Mouse (Mus musculus): ENCODE measurements around the gene Rasgef1b.
A peak's percentile ranks its signal among the peaks of the same experiment; 100 is the strongest.

The Rasgef1b gene

DNA sequence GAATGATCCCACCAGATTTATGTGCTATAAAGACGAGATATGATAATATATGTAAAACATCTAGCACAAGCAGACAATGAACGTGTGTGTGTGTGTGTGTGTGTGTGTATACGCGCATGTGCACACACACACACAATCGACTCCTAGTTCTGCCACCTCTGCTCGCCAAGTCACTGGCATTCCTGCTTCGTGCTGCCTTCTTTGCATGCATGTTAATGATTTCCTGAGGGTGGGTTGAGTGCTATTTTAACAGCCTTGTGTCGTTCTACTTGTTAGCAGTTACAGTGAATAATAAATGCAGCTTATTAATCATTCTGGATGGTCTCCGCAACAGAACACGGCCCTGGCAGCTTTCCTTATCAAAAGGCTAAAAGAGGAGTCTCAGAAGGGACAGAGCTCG lies 129.5 kb downstream of the Rasgef1b start:
- DNase-seq, result peak; percentile 50

DNA sequence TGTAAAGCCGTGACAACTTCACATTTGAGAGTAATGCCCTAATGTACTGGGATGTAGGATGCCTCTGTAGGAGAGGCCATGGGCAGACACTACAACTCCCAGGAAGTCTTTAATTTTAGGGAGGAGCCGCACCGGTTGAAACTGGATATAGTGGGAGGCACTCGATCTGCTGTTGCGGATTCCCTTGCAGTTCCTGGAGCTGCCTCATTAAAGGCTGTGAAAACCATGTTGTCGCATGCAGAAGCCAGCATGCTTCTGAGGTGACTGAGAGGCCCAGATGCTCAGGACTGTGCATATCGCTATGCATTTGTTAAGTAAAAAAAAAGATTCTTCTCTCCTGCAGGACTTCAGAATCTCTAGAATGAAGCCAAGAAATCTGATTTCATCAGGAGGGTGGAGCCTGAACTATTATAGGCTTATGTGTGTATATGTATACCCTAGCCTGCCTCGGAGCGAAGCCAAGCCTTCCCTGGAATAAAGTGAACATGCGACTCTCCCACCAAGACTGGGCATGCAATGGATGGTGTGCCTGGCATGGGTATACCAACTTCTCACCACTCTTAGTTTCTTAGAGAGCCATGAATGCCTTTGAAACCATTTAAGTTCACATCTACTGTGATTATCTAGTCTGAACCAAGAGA lies 130.3 kb downstream of the Rasgef1b start:
- DNase-seq, result no peak

DNA sequence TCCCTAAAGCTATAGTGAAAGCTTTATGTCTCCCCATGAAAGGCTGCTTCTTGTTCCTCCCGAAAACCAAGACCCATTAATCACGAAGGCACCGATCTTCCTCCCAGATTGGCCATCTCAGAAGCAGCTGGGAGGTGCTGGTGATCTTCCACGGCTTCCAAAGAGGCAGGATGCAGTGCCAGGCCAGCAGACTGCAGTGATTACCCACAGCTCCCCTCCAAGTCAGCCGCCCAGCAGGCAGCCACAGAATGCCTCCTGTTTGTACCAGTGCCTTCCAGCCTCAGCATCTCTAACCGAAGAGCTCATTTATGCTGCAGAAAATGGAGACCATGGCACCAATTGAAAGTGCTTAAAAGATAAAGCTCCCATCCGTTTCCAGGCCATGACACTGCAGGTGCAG lies 131.2 kb downstream of the Rasgef1b start:
- DNase-seq, result no peak

DNA sequence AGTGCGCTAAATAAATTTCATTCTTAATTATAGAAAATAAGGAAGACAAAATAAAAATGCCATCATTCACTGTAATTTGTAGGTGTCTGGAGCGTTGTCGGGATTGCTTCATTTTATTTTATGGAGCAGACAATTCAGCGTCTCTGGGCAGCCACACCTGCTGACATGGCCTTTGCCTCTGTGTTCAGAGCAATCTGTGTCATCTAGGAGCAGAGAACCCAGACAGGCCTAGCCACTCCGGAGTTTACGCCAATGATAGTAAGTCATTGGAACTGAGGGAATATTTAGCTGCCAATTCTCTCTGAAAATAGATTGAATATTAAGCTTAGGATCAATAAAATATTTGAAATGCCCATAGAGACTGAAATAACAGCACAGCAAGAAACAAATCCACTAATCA lies 137.5 kb downstream of the Rasgef1b start:
- DNase-seq, result no peak

DNA sequence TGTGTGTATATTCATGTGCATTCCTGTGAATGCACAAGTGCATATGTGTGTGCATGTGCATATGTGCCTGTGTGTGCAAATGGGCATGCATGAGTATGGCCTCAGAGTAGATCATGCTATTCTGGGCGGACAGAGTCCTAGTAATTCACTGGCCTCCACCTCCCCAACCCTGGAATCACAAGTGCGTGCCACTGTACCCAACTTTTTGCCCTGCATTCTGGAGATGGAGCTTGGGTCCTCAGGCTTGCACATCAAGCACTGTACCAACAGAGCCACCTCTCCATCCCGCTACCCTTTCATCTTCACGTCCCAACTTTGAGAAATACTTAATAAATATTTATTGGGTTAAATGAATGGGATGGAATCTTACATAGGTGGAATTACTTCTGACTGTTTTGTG lies 138.3 kb downstream of the Rasgef1b start:
- DNase-seq, result no peak

DNA sequence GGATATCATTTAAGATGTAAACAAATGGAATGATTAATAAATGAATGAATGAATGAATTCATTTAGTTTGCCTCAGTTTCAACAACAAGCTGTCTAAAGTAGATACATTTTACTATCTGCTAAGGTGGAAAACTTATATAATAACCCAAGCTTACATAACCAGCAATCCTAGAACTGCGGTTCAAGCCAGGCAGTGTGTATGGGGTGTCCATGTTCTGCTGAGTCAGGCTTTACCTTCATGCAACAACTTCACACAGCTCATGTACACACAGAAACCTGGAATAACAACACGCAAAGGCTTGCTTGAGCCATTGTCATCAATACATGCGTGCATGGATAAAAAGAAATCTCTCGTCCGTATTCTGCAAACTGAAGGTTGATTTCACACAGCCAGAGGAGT lies 140.9 kb downstream of the Rasgef1b start:
- no peak for DNase-seq

DNA sequence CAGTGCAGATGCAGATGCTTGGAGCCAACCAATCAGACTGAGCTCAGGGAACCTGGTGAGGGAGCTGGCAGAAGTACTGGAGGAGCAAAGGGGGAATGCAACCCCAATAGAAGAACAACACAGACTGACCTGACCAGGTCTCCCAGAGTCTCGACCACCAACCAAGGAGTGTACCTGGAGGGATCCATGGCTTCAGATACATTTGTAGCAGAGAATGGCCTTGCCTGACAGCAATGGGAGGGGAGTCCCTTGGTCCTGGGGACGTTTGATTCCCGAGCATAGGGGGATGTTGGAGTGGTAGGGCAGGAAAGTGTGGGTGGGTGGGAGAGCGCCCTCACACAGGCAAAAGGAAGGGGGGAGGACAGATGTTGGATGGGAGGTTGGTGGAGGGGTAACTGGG lies 141.3 kb downstream of the Rasgef1b start:
- DNase-seq, result no peak

DNA sequence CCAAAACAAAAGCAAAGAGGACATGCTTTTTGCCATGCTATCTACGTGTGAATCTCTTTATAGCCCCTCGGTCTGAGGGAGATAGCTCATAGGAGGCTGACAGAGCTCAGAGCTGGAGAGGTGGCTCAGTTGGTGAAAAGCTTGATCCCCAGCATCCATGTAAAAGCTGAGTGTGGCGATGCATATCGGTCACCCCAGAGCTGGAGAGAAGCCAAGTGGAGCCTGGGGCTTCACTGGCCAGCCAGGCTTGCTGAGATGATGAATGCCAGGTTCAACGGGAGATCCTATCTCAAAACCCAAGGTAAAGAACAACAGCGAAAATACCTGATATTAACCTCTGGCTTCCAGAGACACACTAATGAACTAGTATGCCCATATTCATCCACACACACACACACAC lies 142.6 kb downstream of the Rasgef1b start:
- DNase-seq, result peak; percentile 72

DNA sequence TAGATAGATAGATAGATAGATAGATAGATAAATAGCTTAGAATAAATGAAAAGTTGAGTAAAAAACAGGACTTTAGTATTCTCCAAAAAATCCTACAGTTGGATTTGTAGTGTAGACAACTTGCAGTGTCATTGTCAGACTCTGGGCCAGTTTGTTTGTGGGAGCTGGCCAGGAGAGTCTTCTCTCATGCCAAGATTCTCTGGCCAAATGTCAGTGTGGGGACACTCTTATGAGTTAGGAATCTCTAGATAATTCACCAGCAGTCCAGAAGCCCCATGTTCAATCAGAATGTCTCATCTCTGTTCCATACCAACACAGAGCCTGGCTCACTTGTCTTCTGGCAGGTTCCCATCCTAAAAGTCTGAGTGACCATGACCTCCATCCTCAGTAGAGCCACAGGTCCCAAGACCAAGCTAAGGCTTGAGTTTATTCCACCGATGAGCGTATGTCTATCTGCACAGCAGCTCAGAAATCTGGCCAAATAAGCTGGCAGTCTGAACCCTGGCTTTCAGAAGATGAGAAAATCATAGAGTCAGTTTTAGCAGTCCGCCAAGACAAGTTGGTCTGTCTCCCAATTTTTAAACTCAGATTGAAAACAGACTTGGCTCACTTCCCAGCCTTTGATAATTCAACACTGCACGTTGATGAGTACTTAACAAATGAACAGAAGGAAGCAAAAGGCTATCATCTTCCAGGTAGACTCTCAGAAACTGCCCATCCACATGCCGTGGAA lies 143.5 kb downstream of the Rasgef1b start:
- no peak for DNase-seq

DNA sequence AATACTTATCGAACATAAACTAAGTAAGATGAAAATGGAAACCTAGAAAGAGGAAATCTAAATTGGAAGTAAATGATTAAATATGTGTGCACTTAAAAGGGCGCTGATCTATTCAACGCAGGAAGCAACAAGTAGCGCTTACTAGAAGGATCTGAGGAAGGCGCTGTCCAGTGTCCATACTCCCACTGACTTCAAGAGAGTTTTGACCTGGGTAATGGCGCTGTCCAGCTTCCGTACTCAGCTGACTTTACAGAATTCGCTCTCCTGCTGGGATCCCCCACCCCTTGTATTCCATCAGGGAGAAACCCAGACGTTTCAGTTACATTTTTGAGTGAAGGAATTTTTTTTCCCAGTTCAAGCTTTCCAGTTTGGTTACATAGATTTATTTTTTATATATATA lies 144.6 kb downstream of the Rasgef1b start:
- peak; percentile 23 for DNase-seq

DNA sequence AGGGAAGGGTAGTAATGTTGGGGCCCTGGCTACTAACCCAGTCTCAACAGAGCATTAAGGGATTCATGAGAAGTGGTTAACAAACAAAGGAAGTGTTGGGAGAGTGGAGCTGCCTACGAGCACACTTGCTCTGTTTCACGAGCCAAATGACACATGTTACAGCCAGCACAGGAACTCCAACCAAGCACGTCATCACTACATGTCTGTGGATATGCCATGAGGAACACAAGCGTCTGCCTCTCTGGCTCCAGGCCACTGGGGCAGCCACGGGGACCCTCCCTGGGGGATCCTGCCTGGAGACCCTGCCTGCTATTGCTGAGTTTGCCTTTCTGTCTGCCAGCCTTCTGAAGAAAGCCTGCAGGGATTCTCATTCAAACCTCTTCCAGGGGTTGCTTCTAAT lies 146.8 kb downstream of the Rasgef1b start:
- no peak for DNase-seq

DNA sequence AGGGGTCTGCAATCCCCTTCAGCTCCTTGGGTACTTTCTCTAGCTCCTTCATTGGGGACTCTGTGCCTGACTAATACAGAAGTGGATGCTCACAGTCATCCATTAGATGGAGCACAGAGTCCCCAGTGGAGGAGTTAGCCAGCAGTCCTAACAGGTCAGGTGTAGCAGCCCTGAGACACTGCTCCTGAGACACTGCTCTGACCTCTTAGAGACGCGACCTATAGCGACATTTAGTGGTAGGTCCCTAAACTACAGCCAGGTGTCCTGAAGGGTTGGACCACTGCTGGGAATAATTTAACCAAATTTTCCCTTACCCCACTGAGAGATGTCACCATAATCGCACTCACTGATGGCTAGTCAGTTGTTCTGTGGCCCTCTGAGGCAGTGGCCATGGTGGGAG lies 150.2 kb downstream of the Rasgef1b start:
- peak; percentile 72 for DNase-seq

DNA sequence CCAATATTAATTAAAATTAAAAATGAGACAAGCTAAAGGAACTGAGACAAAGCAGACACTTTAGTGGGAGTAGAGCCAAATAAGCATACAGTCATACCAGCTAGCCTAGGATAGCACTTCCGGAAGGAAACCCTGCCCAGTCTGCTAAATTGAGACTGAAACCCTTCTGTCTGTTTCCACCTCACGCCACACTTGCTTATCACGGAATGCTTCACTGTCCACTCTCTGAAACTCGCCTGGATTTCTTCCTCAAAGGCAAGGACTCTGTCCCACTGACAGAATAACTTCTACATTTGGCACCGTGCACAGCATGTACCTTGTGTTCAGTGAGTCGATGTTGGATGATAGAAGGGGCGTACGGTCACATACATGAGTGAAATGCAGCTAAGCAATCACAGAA lies 153.0 kb downstream of the Rasgef1b start:
- no peak for DNase-seq

DNA sequence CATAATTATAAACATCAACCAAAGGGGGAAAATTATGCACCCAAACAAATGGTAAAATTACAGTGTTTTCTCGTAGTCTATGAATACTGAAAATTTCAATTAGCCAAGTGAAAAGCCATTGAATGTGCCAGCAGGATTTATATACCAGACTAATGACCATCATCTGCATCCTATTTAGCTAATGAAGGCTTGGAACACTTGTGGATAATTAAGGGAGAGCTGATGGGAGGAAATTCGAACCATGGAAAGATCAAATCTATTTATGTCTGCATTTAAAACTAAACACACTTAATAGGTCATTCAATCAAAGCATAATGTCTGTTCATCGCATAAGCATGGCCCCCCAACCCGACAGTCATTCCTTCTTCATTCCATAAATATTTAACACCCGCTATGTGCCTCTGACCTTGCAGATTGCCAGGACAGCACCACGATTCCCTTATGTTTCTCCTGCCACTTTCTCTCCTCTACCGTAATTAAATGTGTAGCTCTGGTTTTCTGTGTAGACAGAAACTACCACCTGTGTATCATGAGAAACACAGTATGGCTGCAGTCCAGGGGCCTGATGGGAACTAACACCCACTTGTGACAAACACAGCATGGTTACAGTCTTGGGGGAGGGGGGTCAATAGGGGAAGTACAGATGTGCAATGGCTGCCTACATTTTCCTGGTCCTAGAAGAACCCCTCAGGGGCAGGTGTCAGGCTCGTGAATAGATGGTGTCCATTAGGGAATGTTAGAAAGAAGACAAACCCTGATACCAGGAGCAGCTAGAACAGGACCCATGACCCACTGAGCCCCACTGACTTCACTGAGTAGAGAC lies 164.2 kb downstream of the Rasgef1b start:
- no peak for DNase-seq

DNA sequence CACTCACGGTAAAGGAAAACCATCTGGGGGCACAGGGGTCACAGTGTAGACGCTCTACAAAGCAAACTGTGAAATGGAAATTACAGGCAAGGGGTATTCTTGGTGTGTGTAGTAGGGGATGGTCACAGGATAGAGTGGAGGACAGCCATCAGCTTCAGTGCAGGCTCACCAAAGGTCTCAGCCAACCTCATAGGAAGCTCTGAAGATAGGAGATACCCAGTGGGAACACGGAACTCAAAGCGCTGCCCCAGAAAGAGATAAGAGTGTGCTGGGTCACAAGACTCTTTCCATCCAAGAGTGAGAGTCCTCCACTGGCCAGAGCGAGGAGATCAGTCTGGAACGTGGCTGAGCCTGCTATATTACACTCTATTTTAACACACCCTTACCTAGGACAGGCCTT lies 166.8 kb downstream of the Rasgef1b start:
- no peak for DNase-seq

DNA sequence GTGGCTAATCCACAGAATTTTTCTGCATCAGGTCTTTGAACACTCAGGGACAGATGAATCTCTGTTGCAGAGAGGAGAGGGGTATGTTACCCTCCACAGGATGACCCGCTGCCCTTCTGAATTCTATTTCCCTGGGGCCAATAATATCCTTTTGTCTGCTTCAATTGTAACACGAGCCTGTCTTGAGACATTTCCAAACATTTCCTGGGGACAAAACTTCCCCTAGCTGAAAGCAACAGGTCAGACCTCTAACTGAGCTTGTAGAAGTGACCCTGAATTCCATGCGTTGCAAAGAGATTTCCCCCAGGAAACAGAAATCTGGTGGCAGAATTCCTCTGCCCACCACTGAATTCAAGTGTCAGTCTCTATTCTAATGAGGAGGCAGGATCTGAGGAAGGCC lies 169.1 kb downstream of the Rasgef1b start:
- no peak for DNase-seq

DNA sequence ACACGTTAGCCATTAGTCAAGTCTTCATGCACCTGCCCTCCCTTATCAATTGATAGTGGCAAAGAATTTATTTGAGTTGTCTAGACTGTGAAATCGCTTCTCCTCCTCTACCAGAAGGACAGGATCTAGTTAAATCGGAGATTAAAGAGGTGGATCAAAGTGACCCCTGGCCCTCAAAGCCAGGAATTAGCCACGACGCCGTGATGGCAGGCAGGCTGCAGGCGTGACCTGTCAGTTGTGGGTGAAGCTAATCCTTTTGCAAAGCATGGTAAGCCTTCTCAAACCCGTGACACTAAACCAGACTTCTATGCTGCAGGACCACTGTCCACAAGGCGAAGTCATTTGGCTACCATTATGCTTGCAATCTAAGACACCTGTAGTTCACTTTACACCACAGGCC lies 170.6 kb downstream of the Rasgef1b start:
- DNase-seq, result no peak

DNA sequence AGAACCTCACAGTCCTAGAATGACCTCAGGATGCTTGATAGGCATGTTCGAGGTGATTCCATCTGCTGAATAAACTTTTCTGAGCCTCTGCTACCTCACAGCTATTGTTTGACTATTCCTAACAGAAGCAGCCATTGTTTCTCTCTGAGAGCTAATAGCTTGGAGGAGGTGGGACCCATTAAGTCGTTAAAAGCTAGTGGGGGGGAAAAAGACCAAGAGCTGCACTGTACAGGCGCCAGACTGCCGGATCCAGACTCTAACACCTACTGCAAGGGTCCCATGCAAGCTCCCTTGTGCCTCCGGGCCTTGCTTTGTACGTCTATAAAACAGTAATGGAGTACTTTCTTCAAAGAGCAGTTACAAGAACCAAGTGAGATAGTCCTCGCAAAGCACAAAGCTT lies 176.2 kb downstream of the Rasgef1b start:
- no peak for DNase-seq

DNA sequence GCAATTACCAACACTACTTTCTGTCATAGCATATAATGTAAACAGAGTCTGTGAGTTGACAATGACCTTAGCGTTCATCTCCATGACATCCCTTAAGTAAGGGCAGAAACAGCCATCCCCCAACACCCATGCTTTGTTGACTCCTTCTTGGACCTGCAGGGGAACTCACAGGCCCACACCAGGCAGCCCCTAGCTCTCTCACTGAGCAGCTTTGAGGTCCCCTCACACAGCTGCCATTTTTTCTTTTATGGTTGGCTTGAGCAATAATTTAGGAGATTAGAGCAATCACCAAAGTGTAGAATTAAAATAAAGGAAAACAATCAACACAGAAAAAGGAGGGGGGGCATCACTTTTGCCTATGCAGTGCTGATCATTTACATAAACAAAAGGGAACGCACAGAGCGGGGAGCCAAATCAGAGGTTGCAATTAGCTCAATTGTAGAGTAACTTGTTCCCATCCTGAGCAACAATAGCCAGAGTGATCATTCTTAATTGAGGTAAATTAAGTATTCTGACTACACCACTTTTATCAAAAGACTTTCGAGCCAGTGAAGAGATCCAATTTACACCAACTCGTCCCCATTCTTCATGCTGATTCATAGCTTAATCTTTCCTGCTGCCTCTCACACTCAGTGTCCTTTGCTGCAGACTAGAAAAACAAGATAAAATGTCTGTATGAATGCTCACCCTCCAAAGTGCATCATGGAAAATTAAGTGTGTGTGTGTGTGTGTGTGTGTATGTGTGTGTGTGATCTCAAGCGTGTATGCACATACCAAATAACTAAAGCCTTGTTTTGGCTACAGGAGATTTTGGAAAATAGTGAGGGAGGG lies 184.0 kb downstream of the Rasgef1b start:
- DNase-seq, result no peak

DNA sequence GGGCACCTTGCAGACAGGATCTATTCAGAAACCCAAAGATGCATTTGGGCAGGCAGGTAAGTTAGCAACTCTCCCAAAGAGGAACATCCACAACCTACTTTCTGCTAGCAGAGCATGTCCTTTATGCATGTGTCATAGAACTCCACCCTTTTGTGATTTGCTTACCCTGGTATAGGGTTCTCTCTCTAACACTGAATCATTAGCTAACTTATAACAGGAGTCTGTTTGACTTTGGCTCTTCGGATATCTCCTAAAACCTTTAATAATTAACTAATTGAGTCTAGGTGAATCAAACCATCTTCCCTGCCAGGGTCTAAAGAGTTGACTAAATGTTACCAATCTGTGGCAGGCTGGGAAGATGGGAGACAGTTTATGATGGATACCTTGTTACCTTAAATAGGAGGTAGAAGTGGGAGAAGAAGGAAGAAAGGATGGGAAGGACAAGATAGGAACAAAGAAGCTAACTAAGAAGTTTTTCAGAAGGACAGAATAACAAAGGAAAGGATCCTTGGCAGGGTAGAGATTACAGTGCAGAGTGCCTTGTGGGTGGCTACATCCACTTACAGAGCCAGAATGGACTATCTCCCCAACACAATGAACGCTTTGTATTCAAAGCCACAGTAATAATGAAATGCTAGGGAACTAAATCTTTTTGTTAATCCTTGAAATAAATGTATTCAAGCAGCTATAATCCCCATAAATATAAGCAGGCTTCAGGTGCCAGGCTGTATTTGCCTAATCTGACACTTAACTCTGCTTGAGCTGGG lies 186.7 kb downstream of the Rasgef1b start:
- no peak for DNase-seq

DNA sequence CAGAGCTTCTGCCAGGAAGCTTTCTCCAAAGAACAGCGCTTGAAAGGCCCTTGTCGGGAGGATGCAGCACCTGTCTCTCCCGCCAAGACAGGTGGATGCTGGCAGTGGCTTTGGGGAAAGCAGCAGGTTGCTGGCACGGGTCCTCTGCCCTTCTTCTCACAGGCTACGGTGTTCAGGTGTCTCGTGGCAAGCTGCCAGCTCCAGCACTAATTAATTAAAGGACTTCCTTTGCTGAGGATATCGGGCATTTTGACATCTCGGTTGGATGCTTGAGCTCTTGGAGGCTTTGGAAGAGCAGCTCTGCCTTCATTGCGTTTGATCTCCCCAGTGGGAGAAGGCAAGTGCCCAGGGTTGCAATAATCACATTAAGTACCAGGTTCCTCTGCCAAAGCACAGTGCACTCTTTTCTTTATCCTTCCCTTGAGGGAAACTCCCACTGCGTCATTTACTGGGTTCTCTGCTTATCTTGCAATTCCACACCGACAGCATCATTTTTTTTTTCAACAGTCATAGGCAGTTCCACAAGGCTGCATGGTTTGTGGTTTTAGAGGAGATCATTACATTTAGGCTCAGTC lies 187.5 kb downstream of the Rasgef1b start:
- DNase-seq, result peak; percentile 25

DNA sequence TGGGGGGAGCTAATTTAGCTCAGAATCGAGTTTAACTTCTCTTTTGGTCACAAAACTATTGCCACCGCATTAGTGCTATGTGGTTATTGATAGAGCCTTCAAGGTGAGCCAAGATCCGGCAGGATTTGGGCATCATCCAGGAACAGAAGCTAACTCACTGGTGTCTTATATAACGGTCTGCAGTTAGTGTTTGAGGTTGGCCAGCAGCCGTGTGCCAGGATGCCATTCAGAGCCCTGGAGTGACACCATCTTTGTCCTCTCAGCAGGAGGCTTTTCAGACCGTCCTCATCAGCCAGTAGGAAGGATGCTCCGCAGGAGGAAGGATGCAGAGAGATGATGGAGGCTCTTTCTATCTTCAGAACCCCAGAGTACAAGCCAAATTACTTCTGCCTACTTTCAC lies 195.4 kb downstream of the Rasgef1b start:
- no peak for DNase-seq
